Mouse (Mus musculus) cerebellum, postnatal 10 days (tissue): Measurements from ENCODE around the gene Prkar2a.

Experiments used
- DNase-seq, 2 experiments: peaks; one replicate each; pipeline ENCODE4 v3.0.0; 2021; ENCODE audit warnings: mixed read lengths in 2 of 2

The Prkar2a gene

DNA sequence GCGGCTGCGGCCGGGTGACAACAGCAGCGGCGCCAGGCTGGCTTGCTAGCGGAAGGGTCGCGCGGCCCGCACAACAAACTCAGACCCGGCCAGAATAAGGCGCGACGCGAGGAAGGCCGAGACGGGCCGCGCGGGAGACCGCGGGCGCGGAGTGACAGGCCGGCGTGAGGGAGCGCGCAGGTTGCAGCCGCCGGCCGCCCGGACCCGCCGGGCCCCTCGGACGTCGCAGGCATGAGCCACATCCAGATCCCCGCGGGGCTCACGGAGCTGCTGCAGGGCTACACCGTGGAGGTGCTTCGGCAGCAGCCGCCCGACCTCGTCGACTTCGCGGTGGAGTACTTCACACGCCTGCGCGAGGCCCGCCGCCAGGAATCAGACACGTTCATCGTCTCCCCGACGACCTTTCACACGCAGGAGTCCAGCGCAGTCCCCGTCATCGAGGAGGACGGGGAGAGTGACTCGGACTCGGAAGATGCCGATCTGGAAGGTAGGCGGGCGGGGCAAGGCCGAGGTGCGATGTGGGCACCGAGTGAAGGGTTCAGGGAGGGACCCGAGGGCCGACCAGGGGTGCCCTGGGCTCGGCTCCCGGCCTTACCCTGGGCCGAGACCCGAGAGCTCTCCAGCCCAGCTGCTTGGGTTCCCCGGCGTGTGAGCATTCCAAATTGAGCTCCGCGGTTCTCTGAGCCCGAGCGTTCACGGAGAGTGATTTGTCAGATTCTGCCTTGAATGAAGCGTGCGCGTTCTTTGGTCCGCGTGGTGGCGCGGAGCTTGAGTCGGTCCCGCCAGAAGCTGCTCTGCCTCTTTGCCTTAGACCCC is 3.3 kb downstream of the Prkar2a start:
- DNase-seq = peak; percentile 77 to 82

DNA sequence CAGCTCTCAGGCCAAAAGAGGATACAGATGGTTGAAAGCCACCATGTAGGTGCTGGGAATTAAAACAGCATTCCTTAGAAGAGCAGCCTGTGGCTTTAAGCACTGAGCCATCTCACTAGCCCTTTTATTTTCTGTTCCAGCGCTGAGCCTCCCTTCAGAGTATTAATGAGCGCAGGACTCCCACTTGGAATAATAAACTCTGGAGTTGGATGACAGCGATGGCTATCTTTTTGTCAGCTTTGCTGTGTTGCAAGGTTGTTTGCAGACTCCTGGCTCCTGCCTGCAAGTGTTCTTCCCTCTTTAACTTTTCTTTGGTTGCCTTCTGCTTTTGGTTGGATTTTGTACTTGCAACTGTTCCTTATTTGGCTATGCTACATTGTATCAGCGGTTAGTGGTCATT is 4.8 kb downstream of the Prkar2a start:
- DNase-seq = no peak

DNA sequence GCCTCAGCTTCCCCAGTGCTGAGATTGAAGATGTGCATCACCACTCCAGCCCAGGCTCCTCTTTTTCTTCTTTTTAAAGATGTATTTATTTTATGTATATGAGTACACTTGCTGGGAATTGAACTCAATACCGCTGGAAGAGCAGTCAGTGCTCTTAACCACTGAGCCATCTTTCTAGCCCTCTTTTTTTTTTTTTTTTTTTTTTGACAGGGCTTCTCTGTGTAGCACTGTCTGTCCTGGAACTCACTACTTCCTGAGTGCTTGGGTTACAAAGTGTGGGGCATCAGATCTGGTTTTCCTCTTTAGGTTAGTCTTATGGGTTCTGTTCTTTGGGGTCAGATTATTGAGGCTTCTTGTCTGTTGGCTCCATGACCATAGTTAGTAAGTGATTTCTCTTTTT is 5.4 kb downstream of the Prkar2a start:
- DNase-seq = no peak

DNA sequence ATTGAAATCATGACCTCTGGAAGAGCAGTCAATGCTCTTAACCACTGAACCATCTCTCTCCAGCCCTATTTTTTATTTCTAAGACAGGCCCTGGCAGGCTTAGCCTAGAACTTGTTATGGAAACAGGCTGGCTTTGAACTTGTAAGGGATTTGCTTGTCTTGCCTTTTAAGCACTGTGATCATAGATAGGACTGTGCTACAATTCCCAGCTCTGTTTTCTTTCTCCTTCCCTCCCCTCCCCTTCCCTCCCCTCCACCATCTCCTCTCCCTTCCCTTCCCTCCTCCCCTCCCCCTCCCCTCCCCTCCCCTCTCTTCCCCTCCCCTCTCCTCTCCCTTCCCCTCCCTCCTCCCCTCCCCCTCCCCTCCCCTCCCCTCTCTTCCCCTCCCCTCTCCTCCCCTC is 13.4 kb downstream of the Prkar2a start:
- DNase-seq = no peak

DNA sequence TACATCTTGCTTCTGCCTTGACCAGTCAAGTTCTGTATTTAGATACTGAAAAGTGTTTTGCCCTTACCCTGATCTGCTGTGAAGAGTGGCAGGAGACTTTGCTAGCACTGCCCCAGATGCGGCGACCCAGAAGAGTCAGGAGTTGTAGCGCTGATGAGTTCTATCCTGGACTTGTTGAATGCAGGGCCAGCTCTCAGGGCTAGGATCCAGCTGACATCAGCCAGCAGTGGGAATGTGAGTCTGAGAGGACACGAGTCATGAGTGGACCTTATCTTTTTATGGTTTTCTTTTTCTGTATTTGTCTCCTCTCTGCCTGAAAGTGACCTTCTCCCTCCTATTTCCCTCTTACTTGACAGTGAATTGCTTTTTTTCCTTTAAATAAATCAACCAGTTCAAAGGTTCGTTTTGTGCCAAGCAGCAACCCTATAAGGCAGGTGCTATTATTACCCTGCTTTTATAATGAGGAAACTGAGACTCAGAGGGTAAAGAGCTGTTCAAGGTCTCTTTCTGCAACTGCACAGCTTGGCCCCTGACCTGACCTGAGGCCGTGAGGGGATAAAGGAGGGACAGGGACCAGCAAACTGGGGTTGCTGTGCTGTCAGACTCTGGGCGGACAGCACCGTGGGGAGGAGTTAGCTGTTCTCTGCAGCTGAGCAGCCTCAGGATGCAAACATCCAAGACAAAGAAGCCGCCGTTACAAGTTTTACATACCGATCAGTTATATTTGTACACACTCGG is 14.4 kb downstream of the Prkar2a start:
- no peak for DNase-seq

DNA sequence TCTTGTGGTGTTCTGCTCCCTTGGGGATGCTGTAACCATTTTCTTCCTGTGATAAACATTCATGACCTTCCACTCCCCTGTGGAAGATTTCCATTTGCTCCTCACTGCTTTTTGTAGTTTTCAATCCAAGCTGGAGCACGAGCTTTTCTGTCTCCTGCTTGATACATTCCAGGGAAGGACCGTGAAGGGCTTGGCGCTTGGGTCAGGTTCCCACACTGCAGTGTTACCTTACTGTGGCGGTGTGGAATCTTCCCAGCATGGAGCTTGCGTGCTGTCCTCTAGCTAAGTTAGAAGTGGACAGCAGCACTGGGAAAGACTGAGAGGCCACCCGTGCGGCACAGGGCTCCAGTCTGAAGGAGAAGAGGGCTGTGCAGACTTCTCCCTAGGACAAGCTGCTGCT is 15.5 kb downstream of the Prkar2a start:
- DNase-seq = no peak

DNA sequence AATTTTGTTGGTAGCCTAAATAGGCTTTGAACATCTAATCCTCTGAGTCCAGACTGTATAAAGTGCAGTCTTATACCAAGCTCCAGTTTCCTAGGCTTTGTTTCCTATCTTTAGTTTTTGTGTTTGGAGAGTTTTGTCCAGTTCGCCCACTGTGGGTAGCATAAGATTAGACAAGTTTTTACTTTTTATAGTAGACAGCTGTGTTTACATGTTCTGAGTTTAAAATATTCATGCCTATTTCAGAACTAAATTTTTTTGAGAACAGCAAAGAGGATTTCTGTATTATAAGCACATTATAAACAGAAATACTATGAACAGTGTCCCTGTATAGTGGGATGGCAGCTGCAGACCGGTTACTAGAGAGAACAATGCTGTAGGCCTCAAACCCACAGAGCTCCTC is 18.1 kb downstream of the Prkar2a start:
- DNase-seq = no peak

DNA sequence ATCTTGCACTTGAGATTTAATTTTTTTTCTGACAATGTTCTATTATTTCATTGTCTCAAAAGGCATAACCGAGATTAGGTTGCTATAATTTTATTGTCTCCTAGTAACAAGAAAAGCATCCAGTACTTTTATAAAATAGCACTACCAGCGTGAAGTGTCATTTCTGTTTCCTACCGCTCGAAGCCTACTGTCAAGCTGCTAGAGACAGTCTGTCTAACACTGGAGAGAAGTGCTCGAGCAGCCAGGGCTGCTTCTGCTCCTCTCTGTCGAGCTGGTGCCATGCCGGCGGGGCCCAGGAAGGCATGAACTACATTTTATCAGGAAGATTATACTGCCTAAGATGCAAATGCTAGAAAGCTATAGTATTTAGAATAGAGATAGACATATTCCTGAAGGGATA is 19.7 kb downstream of the Prkar2a start:
- no peak for DNase-seq

DNA sequence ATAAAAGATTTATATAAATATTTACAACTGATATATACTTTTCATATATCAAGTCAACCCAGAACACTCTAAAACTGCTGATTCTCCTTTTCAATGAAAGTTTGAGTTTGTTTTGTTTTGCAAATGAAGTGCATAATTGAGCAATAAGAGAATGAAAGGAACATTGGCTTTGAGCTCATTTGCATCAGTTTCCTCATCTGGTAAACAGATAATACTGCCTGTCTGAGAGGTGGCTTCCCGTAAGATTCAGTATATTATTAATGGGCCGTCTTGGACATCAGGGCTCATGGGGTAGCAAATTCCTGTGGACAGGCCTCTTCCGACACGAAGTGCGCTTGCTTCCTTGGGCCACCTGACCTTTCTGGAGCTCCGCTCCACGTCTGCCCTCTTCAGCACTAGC is 21.7 kb downstream of the Prkar2a start:
- DNase-seq = no peak

DNA sequence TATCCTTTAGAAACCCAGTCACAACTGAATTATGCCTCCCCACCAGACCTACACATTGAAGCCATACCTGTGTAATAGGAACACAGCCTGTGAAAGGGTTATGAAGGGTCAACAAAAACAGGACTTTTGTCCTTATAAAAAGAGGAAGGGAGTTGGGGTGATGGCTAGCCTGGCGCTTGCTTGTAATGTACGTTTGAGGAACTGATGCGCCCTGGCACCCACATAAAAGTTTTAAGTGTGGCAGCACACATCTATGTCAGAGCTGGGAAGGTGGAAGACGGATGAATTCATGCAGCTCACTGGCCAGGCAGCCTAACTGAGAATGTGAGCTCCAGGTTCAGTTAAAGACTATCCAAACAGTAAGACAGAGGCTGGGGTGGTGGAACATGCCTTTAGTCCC is 27.1 kb downstream of the Prkar2a start:
- DNase-seq = no peak

DNA sequence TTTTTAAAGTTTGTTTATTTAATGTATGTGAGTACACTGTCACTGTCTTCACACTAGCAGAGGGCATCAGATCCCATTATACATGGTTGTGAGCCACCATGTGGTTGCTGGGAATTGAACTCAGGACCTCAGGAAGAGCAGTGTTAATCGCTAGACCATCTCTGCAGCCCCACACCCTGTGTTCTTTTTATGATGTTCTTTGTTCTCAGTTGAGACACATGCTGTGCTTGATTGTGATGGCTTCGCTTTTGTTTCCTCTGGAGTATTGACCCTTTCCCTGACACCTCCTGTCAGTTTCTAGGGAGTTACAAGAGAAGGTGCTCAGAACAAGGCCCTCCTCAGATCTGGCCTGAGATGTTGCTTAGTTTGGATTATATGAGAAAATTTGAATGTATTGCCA is 34.6 kb downstream of the Prkar2a start:
- DNase-seq = no peak

DNA sequence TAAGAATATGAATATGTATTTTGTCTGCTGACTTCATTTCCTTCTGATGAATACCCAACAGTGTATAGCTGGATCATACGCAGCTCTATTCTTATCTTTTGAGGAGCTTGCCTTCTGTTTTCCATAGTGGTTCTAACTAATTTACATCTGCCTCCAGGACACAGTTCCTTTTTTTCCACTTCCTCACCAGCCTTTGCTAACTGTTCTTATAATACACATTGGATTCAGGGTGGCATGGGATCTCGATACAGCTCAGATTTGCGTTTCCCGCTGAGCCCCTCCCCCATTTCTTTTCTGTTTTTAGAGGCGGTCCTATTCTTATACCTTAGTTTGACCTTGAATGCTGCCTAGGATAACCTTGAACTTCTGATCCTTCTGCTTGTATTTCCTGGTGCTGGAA is 37.0 kb downstream of the Prkar2a start:
- no peak for DNase-seq

DNA sequence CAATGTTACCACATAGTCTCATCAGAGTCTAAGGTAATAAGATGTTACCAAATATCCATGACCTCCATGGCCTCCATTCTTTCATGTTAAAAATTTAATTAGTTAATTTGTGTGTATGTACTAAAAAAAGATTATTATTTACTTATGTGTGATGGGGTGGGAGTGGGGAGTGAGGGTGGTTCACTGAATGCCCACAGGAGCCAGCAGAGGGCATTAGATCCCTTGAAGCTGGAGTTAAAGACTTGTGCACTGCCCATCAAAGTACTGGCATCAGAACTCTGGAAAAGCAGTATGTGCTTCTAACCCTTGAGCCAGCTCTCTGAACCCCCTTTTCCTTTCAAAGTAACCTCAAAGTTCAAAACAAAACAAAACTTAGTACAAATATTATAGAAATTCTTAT is 39.9 kb downstream of the Prkar2a start:
- peak; percentile 14 to 16 for DNase-seq

DNA sequence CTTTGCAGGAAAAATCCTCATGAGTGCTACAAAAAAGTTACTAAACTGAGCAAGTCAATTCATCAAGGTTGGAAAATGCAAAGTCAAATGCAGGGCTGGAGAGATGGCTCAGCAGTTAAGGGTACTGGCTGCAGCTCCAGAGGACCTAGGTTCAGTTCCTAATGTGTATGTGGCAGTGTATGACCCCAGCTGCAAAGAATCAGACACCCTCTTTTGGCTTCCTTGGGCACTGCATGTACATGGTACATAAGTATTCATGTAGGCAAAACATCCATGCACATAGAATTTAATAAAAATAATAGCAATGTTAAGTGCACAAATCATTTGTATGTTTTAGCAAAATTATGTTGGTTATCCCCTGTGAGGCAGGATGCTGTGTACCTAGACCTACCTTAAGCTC is 43.3 kb downstream of the Prkar2a start:
- no peak for DNase-seq

DNA sequence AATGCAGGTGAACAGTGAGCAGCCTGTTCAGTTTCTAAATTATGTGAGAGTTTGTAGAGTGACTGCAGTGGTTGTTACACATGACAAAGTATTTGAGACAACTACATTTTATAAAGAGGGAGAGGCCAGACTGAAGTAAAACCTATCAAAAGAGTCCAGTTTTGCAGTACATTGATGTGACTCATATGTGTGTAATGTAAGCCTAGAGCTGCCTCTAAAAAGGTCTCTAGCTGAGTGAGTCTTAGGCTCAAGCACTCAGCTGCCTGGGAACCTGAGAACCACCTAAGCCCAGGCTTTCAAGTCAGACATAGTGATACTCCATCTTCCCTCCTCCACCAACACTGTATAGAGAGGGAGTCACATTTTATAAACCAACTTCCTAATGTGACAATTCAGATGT is 45.5 kb downstream of the Prkar2a start:
- DNase-seq = no peak

DNA sequence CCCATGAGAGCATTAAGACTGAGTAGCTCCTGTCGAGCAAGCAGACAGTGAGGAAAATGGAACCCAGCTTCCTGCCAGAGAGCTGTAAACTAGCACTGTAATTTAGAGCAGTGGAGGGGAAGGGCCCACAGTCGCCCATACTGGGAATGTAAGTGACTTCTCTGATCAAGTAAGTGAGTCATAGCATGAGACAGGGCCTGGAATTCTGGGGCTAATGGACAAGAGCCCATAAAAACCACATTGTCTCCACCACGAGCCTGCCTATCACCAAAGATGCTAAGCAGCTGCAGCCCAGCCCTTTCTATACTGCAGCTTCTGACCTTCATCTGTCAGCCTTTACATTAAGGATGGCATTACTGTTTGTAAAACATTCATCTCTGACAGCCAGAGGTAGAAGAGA is 50.1 kb downstream of the Prkar2a start:
- DNase-seq = no peak

DNA sequence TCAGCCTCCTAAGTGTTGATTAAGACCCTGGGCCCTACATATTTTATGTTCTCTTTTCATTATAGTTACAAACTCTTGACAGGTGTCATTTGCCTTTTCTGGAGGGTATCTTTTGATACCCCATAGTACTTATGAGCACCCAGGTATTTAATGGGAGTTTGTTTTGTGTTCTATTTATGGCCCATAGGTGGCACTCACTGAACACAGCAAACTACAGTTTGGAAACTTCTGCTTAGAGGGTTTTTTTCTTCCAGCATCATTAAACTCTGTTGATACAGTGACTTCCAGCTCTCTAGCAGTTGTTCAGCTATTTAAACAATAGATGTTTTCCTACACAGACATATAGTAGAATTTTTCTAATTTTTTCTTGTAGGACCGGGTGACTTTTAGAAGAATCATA is 50.9 kb downstream of the Prkar2a start:
- DNase-seq = no peak

DNA sequence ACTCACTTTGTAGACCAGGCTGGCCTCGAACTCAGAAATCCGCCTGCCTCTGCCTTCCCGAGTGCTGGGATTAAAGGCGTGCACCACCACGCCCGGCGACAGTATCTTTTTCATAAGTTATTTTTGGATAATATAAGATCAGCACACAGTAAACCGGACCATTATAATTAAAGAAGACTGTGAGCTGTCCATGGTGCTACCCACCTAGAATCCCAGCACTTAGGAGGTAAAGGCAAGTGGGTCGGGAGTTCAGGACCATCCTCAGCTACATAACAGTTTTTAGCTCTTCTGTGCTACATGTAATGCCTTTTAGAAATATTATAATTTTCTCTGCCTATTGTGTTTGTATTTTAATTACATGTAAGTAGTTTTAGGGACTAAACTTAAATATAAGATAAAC is 52.9 kb downstream of the Prkar2a start:
- no peak for DNase-seq

DNA sequence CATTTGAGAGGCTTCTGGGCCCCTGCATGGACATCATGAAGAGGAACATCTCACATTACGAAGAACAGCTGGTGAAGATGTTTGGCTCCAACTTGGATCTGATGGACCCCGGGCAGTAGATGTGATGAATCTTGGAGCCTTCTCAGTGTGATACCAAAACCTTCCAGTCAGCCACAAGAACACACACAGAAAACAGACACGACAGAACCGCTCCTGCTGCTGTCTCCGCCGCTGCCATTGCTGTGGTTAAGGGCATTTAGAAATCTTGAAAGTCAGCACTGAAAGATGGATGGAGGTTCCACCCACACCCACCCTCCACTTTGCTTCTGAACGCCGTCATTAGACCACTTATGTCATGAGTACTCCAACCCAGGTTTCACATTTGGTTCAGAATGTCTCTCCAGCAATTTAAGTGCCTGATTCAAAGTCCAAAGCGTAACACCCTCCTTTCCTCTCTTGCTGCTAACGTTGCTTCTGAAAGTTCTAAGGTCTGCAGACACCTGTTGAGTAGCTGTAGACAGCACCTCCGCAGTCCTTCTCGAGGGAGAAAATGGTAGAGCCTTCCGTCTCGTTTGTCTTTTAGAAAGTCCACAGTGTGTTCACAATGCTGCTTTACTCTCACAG is 57.9 kb downstream of the Prkar2a start:
- no peak for DNase-seq

DNA sequence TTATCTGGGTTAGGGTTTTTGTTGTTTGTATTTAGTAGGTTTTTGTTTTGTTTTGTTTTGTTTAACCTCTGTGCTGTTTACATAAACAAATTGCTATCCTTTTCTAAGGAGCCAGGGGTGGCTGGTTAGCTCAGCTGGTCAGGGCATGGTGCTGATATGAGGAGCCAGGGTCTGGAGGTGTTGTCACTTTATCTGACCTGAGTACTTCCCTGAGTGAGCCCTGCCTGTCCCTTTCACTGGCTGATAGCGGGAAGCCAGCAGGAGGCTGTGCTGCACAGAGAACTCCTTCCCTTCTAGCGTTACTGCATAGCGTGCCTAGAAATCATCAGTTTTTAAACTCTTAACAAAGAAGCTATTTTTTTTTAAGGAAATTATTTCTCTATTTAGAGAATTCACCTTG is 58.6 kb downstream of the Prkar2a start:
- DNase-seq = no peak

DNA sequence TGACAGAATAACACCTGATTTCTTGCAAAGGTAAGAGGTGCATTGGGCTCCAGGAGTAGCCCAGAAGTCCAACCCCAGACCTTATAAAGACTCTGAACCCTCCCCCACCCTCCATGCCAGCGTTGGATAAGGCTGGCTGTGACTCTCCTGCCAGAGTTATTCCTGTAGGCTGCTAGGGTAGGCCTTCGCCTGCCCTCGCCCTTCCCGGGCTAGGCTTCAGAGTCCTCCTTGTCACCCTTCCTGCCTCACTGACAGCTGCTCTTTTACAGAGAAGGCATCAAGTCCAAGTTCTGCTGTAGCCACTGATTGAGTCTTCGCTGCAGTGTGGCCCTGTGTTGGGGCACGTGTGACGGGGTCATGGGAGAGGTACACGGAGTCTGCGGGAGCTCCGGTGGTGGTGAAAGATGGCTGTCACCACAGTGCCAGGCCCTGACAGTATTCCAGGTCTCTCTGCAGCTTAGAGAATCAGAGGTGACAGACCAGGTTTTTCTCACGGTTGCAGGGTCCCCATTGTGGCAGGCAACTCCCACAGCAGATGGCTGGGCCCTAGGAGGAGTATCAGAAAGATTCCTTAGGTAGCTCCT is 59.6 kb downstream of the Prkar2a start:
- DNase-seq = peak; percentile 24 to 25

DNA sequence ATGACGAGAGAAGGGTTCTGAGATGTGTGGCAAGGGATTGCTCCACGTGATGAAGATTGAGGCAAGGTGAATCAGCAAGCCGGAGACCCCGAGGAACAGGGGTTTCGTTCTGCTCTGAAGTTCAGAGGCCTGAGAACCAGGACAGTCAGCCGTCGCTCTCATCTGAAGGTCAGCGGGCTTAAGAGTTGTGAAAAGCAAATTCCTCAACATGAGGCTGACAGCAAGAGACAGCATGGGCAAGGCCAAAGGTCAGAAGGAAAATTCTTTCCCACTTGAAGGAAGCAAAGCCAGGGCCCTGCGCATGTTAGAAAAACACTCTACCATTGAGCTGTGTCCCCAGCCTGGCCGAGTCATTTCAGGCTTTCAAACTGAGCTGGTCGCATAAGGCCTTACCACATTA is 61.5 kb downstream of the Prkar2a start:
- no peak for DNase-seq

DNA sequence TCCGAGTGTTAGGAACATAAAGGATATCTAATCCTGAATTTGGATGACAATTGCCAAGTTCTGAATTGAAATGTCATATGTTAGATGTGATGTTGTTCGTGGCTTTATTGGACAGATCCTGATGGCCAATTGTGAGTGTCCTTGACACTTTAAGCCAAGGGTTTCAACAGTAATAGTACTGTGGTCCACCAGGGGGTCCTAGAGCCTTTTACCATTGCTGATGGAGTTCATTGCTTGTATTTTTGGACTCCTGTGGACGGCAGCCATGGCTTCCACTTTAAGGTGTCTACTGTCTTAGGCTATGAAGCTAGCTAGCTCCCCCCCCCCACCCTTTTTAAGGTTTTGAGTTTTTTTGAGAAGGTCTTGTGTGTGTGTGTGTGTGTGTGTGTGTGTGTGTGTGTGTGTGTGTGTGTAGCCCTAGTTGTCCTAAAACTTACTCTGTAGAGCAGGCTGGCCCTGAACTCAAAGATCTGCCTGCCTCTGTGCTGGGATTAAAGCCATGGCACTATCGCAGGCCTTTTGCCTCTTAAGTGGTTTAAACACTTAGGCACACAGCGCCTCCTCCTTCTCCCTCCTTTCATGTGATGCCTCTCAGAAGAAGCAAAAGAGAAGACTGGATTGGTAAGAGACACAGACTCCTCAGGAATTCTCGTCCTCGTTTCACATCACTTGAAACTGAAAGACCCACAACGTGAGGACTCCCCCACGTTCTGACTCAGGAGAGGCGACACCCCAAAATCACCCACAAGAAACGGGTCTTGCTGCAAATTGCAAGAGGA is 63.2 kb downstream of the Prkar2a start:
- DNase-seq = no peak
